Mouse (Mus musculus) forebrain, embryonic 15.5 days (tissue): ENCODE data around the gene Sez6l. TPM values are rescaled to one million over a fixed set of nuclear protein-coding genes. Genes with fewer than 3 reads are reported as not detected.
A peak's percentile ranks its signal among the peaks of the same experiment; 100 is the strongest.

Source experiments
- ATAC-seq: fragments of 200-750 bp; cut with Nextera tagmentation; replicated peaks from 2 replicates; pipeline ENCODE4 v1.8.0; 2017; ENCODE audit warnings: mild to moderate bottlenecking, moderate TSS enrichment, moderate library complexity
- H3K27ac ChIP-seq: fragments of 300-500 bp; sonication (generic); replicated peaks from 2 replicates; pipeline ENCODE4 v1.5.1; 2015; ENCODE audit warnings: mild to moderate bottlenecking, inconsistent platforms
- H3K27me3 ChIP-seq: fragments of 300-500 bp; sonication (generic); 2 replicates; pipeline ENCODE4 v1.6.1; 2015; ENCODE audit warnings: inconsistent platforms
- H3K36me3 ChIP-seq: fragments of 300-500 bp; sonication (generic); 2 replicates; pipeline ENCODE4 v1.6.1; 2015; ENCODE audit warnings: mild to moderate bottlenecking, inconsistent platforms
- H3K4me1 ChIP-seq: fragments of 300-500 bp; sonication (generic); 2 replicates; pipeline ENCODE4 v1.6.1; 2015; ENCODE audit warnings: inconsistent platforms
- H3K4me2 ChIP-seq: fragments of 300-500 bp; sonication (generic); replicated peaks from 2 replicates; pipeline ENCODE4 v1.6.1; 2015; ENCODE audit warnings: mild to moderate bottlenecking, inconsistent platforms
- H3K4me3 ChIP-seq: fragments of 300-500 bp; sonication (generic); 2 replicates; pipeline ENCODE4 v1.5.1; 2015; ENCODE audit warnings: mild to moderate bottlenecking, inconsistent platforms
- H3K9ac ChIP-seq: fragments of 300-500 bp; sonication (generic); replicated peaks from 2 replicates; pipeline ENCODE4 v1.6.1; 2015; ENCODE audit warnings: mild to moderate bottlenecking, inconsistent platforms
- H3K9me3 ChIP-seq: fragments of 300-500 bp; sonication (generic); 2 replicates; pipeline ENCODE4 v1.6.1; 2016; ENCODE audit warnings: inconsistent platforms
- WGBS: fragments of 180-500 bp; shearing (Covaris S2); methylation state at CpG from one replicate; pipeline ENCODE4 v1.1.7; 2015; ENCODE audit warnings: mixed read lengths; 5-methylcytosine and 5-hydroxymethylcytosine counted together
- polyA plus RNA-seq: library from polyadenylated mRNA; unstranded; fragments of >200 nt; fragmentation: Nextera tagmentation; extraction: Ambion mirVana; gene quantifications from 2 replicates; pipeline ENCODE4 v1.2.1, GENCODE M21; 2015

Gene Sez6l
- polyA plus RNA-seq, 1 experiment from 2014 or later = 33.3 TPM

DNA sequence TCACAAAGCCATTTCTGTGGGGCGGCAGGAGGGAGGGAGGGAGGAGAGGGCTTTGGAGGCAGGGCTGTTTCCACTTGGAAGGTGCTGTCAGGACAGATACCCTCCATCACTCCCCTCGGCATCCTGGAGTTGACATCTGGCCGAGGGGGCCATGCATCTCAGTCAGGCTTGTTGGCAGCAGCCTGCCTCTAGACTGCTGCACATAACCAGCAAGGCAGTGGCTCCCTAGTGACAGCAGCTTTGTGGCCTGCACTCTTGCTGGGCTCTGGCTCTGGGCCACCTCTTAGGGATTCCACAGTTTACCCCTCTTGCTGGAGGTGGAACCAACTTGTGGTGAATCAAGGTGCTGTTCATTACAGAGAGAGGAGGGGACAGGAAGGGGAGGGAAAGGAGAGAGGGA lies 26.6 kb upstream of the Sez6l start:
- H3K4me3 ChIP-seq = no peak overlapping the region
- H3K27ac ChIP-seq = no peak overlapping the region; the same call in 1 of the 2 replicates
- no peaks in the 10 kb centered on the region for H3K36me3 ChIP-seq
- 42% methylated on average over 3 of the region's 3 CpGs for WGBS
- no peaks in the 10 kb centered on the region for H3K9me3 ChIP-seq
- H3K4me2 ChIP-seq = no peak overlapping the region
- H3K4me1 ChIP-seq = peaks cover 47% of the 10 kb centered on the region
- no peaks in the 10 kb centered on the region for H3K27me3 ChIP-seq
- ATAC-seq = no peak
- H3K9ac ChIP-seq = no peak overlapping the region

DNA sequence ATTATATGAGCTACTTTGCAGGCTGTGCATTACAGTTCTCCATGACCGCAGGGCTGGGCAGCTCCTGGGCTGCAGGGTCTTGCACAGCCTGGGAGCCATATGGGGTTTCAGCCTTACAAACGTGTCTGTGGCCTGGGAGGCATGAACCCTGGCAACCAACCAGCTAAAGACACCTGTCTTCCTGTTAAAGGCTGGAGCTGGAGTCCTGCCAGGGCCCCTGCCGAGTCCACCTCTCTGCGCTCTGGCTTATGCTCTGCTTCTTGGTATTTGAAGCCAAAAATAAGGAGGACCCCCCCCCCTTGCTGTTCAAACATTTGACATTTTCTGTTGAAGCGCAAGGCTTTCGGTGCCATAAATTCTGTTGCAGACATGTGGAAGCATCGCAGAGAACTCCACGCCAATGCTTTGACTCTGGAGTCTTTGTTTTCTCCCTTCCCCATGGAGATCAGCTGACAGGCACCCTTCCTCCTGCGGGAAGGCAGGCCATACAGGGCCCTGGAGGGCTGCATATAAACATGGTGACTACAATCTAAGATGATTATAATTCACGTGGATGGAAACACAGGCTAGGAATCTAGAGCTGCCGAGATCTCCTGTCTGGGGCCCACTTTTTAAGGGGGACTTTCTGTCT lies 23.4 kb upstream of the Sez6l start:
- 31% methylated on average over 11 of the region's 11 CpGs for WGBS
- H3K4me2 ChIP-seq = no peak overlapping the region
- peaks cover 50% of the 10 kb centered on the region for H3K4me1 ChIP-seq
- H3K4me3 ChIP-seq = no peak overlapping the region
- no peaks in the 10 kb centered on the region for H3K27me3 ChIP-seq
- peak overlapping the region; percentile 84 for H3K27ac ChIP-seq
- no peak for ATAC-seq
- no peaks in the 10 kb centered on the region for H3K36me3 ChIP-seq
- H3K9ac ChIP-seq = no peak overlapping the region
- no peaks in the 10 kb centered on the region for H3K9me3 ChIP-seq

DNA sequence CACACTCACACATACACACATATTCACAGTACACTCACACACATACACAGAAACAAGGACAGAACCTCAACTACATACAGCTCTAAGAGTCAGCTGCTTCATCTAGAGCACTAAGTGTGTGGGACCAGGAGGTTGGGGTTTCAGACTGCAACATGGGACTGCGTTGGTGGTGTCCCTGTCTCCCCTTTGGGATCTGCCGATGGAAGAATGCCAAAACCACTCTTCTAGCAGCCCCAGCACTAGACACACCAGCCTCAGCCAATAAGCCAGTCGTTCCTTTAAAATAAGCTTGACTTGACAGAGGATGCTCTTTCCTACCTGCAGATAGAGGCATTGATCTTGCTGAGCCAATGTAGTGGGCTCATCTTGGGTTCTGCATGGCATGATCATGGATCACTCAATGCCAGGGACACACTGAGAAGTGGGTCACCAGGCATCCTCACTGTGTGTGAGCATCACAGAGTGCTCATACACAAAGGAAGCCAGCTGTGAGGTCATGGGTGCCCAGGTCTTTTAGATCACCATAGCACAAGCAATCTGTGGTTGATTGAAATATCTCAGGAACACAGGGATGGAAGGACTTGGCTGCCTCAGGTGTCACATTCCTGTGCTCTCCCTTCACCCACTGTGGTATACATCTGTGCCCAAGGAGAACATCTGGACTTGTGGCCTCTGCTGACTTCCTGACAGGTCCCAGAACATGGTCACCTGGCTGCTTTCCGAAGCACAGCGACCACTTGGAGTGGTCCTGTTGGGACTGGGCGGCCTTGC lies 22.7 kb upstream of the Sez6l start:
- Histone ChIP-seq H3K36me3 (no peaks in the 10 kb centered on the region), H3K9me3 (no peaks in the 10 kb centered on the region), H3K27ac (peak overlapping the region; percentile 84), H3K4me3 (no peak overlapping the region), H3K4me1 (peaks cover 46% of the 10 kb centered on the region), H3K27me3 (no peaks in the 10 kb centered on the region), H3K4me2 (no peak overlapping the region), H3K9ac (no peak overlapping the region)
- no peak for ATAC-seq
- 85% methylated on average over 6 of the region's 6 CpGs for WGBS

DNA sequence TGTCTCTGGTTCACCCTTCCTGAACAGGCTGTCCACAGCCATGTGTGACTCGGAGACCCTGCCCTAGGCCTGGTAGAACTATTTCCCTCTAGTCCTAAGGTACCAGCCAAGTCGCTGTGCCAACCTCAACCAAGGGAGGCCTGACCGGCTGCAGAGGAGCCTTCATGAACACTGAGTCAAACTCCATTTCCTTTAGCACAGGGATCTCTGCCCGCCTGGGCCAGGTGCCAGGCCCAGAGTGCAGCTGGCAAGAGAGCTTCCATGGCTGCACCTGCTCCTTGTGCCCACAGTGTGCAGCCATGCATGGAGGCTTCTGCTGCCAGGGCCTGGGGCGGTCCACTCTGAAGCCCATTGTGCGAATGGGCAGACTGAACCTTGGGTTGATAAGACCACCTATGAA lies 20.9 kb upstream of the Sez6l start:
- Histone ChIP-seq H3K4me2 (no peak overlapping the region), H3K27me3 (no peaks in the 10 kb centered on the region), H3K27ac (peak overlapping the region; percentile 79), H3K9me3 (no peaks in the 10 kb centered on the region), H3K4me3 (no peak overlapping the region), H3K9ac (no peak overlapping the region), H3K4me1 (peaks cover 35% of the 10 kb centered on the region), H3K36me3 (no peaks in the 10 kb centered on the region)
- ATAC-seq = peak; percentile 86
- WGBS = 49% methylated on average over 6 of the region's 6 CpGs

DNA sequence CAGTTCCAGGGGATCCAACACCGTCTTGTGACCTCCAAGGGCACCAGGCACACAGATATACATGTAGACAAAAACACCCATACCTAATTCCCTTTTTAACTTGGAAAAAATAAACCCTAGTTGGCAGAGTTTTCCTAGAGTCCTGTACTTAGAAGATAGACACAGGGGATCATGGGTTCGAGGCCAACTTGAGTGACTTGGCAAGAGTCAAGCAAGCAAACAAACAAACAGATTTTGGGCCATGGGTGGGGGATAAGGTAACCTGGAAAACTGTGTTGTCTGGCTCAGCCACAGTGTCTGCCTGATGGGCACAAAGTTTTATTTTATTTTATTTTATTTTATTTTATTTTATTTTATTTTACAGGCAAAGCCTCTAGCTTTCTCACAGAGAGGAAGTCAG lies 20.3 kb upstream of the Sez6l start:
- H3K9ac ChIP-seq = no peak overlapping the region
- H3K9me3 ChIP-seq = no peaks in the 10 kb centered on the region
- no peaks in the 10 kb centered on the region for H3K27me3 ChIP-seq
- H3K36me3 ChIP-seq = no peaks in the 10 kb centered on the region
- peaks cover 35% of the 10 kb centered on the region for H3K4me1 ChIP-seq
- H3K27ac ChIP-seq = peak overlapping the region; percentile 79
- H3K4me2 ChIP-seq = no peak overlapping the region
- 87% methylated on average over 2 of the region's 2 CpGs for WGBS
- no peak overlapping the region for H3K4me3 ChIP-seq
- ATAC-seq = no peak

DNA sequence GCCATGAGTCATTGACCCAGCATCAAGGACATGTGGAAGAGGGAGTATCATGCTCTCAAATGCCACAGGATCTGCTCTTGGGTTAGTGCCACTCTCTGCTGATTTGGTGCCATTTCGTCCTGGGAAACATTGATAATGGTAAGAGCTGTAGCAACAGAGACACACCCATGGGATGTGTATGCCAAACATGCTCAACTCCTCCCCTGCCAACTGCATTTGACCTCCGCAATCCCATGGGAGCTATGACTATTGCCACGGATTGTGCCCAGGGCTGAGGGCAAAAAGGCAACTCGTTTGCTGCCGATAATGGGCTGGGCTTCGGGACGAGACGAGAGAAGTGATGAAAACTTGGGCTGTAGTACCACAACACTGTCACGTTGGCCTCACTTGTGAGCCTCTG lies 19.7 kb upstream of the Sez6l start:
- Histone ChIP-seq H3K36me3 (no peaks in the 10 kb centered on the region), H3K9me3 (no peaks in the 10 kb centered on the region), H3K4me1 (peaks cover 35% of the 10 kb centered on the region), H3K9ac (no peak overlapping the region), H3K27me3 (no peaks in the 10 kb centered on the region), H3K27ac (no peak overlapping the region), H3K4me3 (no peak overlapping the region), H3K4me2 (no peak overlapping the region)
- 75% methylated on average over 9 of the region's 9 CpGs for WGBS
- no peak for ATAC-seq

DNA sequence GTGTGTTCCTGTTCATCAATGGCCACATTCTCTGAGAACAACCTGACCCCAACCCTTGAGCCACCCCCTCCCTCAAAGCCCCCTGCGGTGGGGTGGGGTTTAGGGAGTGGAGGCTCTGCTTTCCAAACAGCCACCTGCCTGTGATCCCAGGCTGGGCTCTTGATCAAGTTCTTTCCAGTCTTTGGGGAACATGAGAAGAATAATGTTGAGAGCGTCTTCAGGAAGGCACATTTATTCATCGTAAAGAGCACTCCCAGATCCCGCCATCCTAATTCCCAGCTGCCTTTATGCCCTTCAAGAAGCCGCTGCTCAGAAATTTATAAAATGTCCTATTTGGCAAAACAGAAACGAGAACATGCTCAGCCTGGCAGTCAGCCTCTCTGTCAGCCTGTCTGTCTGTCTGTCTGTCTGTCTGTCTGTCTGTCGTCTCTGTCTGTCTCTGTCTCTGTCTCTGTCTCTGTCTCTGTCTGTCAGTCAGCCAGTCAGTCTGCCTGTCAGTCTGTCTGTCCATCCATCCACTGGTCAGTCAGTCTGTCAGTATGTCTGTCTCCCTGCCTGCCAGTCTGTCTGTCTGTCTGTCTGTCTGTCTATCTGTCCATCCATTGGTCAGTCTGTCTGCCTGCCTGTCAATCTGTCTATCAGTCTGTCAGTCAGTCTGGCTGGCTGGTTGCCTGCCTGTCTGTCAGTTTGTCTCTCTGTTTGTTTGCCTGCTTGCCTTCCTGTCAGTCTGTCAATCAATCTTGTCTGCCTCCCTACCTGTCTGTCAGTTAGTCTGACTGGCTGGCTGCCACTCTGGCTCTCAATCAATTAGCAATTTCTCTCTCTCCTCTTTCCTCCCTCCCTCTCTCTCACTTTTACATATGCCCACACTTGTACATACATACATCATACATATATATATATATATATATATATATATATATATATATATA lies 19.0 kb upstream of the Sez6l start:
- no peak overlapping the region for H3K27ac ChIP-seq
- ATAC-seq = no peak
- 50% methylated on average over 7 of the region's 7 CpGs for WGBS
- H3K4me1 ChIP-seq = peaks cover 38% of the 10 kb centered on the region
- no peak overlapping the region for H3K4me2 ChIP-seq
- H3K9ac ChIP-seq = no peak overlapping the region
- H3K9me3 ChIP-seq = no peaks in the 10 kb centered on the region
- no peak overlapping the region for H3K4me3 ChIP-seq
- no peaks in the 10 kb centered on the region for H3K27me3 ChIP-seq
- no peaks in the 10 kb centered on the region for H3K36me3 ChIP-seq

DNA sequence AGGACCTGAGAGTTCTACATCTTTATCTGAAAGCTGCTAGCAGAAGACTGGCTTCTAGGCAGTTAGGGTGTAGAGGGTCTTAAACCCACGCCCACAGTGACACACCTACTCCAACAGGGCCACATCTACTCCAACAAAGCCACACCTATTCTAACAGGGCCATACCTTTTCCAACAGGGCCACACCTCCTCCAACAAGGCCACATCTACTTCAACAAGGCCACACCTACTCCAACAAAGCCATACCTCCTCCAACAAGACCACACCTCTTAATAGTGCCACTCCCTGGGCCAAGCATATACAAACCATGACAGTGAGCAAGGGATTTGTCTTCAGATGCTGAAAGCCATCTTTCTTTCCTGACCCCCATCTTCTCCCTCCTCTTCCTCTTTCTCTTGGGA lies 14.7 kb upstream of the Sez6l start:
- Histone ChIP-seq H3K27me3 (no peaks in the 10 kb centered on the region), H3K36me3 (no peaks in the 10 kb centered on the region), H3K4me3 (no peak overlapping the region), H3K27ac (no peak overlapping the region), H3K4me2 (no peak overlapping the region), H3K9ac (no peak overlapping the region), H3K9me3 (no peaks in the 10 kb centered on the region), H3K4me1 (peaks cover 19% of the 10 kb centered on the region)
- 91% methylated on average over 1 of the region's 1 CpGs for WGBS
- no peak for ATAC-seq

DNA sequence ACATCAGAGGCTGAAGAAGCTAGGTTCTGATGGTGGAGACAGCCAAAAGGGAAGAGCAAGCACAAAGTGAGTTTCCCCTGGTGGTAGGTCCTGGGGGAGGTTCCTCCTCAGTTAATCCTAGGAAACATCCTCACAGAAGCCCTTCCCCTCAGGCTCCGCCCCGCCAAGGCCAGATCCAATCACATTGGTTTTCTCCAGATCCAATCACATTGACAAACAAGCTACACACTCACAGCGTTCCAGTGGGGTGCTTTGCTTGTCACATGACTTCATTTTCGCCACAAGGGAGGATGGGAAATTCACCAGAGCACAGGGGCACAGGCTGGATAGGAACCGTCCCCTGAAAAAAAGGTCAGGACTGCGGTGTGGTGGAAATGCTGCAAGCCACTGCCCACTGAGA lies 9.1 kb upstream of the Sez6l start:
- no peak for ATAC-seq
- no peaks in the 10 kb centered on the region for H3K36me3 ChIP-seq
- no peak overlapping the region for H3K4me2 ChIP-seq
- 48% methylated on average over 6 of the region's 6 CpGs for WGBS
- no peak overlapping the region for H3K27ac ChIP-seq
- no peak overlapping the region for H3K9ac ChIP-seq
- no peaks in the 10 kb centered on the region for H3K9me3 ChIP-seq
- H3K4me3 ChIP-seq = no peak overlapping the region
- no peaks in the 10 kb centered on the region for H3K27me3 ChIP-seq
- H3K4me1 ChIP-seq = peaks cover 19% of the 10 kb centered on the region

DNA sequence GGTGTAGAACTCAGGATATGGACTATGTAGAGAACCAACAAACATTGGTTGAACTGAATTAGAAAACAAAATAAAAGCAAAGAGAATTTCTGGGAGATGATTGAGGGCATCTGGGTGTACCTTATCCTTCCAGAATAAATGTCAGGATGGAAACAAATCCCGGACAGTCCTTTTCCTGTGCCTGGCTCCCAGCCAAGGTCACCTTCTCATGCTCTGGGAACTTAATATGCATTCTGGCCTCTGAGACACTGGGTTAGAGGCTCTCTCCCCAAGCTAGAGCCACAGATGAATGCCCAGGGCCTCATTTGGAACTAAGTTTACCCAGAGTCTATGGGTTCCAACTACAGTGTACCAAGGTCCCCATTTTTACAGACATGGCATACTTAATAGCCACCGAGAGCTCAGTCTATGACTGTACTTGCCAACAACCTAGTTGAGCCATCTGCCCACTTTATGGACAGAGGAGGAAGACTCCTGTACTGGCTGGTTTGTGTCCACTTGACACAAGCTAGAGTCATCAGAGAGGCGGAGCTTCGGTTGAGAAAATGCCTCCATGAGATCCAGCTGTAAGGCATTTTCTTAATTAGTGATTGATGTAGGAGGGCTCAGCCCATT lies 7.3 kb upstream of the Sez6l start:
- no peaks in the 10 kb centered on the region for H3K36me3 ChIP-seq
- WGBS = 88% methylated on average over 4 of the region's 4 CpGs
- no peak for ATAC-seq
- no peak overlapping the region for H3K4me2 ChIP-seq
- no peak overlapping the region for H3K4me3 ChIP-seq
- H3K4me1 ChIP-seq = peaks cover 18% of the 10 kb centered on the region
- H3K27ac ChIP-seq = no peak overlapping the region
- H3K9me3 ChIP-seq = no peaks in the 10 kb centered on the region
- H3K27me3 ChIP-seq = no peaks in the 10 kb centered on the region
- no peak overlapping the region for H3K9ac ChIP-seq

DNA sequence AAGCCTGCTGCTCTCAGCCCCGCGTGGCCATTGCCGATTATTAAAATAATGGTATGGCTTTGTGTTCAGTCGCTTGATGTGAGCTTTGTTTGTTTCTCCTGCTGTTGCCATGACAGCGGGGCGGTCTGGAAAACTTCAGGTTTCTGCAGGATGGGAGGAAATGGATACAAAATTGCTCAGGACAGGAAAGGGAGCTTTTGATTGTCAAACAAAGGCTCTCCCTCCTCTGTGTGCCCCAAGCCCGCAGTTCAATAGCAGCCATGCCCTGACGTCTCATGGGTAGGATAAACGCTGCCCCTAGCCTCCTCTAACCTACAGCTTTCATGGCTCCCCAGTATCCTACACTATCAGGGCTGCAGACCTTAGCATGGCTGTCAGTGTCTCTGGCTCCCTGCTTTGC lies 6.3 kb upstream of the Sez6l start:
- WGBS = 11% methylated on average over 9 of the region's 9 CpGs
- no peak overlapping the region for H3K4me2 ChIP-seq
- peak overlapping the region; percentile 39; the same call in 1 of the 2 replicates for H3K27ac ChIP-seq
- no peaks in the 10 kb centered on the region for H3K9me3 ChIP-seq
- no peaks in the 10 kb centered on the region for H3K36me3 ChIP-seq
- H3K4me1 ChIP-seq = peaks cover 17% of the 10 kb centered on the region
- no peak overlapping the region for H3K4me3 ChIP-seq
- H3K27me3 ChIP-seq = no peaks in the 10 kb centered on the region
- H3K9ac ChIP-seq = no peak overlapping the region; the same call in 1 of the 2 replicates
- peak; percentile 19; the same call in 1 of the 2 replicates for ATAC-seq

DNA sequence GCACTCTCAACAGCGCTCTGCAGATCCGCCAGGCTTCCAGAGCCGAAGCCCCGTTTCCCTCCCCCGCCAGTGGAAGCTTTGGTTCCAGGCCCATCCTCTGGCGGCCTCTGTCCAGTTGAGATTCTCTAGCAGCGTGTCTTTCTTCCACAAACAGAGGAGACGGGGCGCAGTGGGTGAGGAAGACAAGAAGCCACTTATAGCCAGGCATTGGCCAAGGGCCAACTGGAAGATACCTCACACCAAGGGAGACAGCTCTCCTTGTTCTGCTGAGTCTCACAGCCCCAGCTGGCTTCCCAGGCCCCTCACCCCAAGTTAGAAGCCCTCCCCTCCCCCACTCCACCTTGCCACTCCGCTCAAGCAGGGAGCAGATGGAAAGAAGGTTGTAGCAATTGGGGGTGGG lies 765 bp upstream of the Sez6l start:
- peak overlapping the region; percentile 90 for H3K27ac ChIP-seq
- H3K4me3 ChIP-seq = peak overlapping the region; percentile 54
- 6% methylated on average over 10 of the region's 10 CpGs for WGBS
- peak overlapping the region; percentile 90 for H3K9ac ChIP-seq
- peak; percentile 26 for ATAC-seq
- H3K27me3 ChIP-seq = no peaks in the 10 kb centered on the region
- no peaks in the 10 kb centered on the region for H3K36me3 ChIP-seq
- no peaks in the 10 kb centered on the region for H3K9me3 ChIP-seq
- H3K4me2 ChIP-seq = peak overlapping the region; percentile 56
- H3K4me1 ChIP-seq = peaks cover 51% of the 10 kb centered on the region
